Mouse (Mus musculus): ENCODE data around the gene Xirp1.

Gene Xirp1

DNA sequence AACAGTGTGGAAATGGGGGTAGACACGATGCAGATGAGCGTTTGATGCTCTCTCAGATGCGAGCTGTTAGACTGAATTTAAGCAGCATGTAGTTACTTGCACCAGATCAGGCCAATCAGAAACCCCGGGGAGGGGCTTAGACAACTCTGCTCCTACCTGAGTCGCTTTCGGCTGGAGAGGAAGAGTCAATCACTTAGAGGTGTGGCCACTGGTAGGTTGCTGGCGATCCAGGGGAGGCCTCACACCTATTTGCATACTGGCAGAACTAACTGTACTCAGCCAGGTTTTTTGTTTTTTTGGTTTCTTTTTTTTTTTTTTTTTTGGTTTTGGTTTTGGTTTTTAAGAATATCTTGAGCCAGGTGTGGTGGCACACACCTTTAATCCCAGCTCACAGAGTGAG is 35.1 kb downstream of the Xirp1 start:
- DNase-seq (ENCODE audit: low read depth, low spot score) = no peak

DNA sequence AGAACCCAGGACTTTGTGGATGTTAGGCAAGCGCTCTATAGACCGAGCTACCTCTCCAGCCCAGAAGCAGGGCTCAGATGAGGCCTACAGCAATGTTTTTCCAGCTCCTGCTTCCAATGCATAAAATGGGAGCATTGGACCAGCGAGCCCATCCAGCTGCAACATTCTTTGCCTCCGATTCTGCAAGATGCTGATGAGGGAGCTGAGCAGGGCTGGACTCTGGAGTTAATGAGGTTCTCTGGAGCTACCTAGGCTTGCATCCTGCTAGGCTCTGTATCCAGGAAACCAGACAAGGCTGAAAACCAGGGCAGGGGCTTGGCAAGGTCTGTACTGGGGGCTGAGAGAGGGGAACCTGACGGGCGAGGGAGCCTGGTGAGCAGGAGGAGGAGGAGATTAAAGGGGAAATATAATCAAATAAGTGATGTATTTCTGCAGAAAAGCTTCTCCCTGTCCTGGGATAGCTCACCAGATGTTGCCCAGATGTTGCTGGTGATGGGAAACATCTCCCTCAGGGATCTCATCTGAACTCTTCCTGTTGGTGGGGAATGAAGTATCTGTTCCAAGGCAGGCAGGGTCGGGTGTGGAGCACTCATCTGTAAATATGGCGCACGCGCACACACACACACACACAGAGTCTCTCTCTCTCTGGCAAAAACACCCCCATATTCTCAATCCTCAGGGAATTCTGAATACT is 37.4 kb downstream of the Xirp1 start:
- no peak for DNase-seq (ENCODE audit: low read depth, low spot score)

DNA sequence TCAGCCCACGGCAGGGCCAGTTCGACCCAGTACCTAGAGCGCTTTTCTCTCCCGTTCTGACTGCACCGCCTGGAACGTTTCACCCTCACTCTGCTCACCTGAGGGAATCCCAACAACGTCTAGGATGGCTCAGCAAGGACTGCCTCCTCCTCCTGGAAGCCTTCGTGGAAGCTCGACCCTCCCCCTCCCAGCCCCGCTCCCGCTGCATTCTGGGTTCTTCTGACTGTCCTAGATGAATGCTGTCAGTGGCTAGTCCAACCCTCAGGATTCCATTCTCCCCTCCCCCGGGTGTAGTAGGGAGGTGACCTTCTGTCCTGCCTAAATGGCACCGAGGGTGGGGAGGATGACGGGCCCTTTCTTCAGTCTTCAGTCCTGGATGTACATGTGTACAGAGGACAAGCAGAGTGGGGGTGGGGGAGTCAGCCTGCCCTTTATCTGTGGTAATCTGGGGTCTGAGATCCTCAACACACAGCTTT is 38.8 kb downstream of the Xirp1 start, which contains the start of gene Csrnp1:
Gene Csrnp1, minus strand, starts transcription at position 123 of the 476 bp plus-strand sequence.
- DNase-seq (ENCODE audit: low read depth, low spot score) = no peak

DNA sequence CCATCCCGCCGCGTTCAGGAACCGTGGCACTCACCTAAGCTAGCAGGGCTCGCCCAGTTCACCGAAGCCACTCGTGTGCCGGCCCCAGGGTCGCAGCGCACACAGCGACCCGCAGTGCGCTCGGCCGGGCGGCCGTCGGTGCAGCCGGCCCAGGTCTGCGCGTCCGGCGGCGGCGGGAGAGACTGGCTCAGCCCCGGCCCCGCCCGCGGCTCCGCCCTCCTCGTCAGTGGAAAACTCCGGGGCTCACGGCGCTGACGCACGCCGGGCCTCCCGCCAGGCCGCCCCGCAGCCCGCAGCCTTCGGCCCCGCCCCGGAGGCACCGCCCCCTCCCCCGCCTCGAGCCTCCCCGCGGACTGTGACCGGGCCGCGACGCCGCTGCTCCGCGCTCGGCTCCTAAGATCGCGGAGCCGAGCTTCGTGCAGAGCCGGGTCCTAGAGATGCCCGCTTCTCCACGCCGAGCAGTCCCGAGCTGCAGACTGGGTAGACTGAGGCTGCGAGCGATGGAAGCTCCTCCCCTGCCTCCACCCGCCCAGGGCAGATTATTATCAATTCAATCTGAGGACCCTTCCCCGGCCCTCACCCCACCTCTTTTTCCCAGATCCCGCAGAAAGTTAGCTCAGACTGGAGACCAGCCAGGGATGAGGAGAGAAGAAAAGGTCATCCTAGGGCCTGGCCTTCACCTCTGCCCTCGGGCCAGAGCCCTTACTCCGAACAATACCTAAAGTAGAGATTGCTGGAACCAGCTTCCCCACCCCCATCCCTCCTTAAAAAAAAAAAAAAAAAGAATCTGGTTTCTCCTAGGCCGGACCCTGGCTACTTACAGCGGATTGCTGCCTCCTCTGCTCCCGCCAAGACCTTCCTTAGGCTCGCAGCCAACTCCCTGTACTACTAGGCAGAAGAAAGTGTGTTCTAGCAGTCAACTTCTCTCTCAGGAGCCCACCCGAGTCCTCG is 39.5 kb downstream of the Xirp1 start:
- peak; percentile 63 for DNase-seq (ENCODE audit: low read depth, low spot score)

DNA sequence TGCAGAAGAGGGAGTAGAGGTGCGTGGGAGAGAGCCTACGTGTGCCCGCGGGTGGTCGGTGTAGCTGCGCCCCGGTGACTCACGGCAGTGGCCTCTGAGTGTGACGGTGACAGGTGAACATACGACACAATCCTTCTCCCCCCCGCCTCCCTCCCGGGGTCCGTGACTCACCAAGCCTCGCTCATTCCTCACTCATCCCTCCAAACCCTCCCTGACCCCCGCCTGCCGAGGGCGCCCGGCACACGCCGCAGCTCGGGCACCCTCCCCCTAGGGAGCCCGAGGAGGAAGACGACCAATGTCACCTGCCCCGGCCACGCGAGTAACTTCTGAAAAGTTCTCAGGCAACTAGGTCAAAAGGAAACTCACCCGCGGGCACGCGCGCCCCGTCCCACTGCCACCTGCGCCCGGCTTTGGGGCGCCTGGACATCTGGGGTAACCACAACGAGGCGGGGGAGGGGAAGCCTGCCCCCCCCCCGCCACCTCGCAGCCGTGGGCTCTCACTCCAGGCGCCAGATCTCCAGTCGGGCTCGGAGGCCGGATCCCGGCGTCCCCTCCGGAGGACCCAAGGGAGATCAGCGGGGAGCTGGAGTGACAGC is 40.3 kb downstream of the Xirp1 start:
- no peak for DNase-seq (ENCODE audit: low read depth, low spot score)

DNA sequence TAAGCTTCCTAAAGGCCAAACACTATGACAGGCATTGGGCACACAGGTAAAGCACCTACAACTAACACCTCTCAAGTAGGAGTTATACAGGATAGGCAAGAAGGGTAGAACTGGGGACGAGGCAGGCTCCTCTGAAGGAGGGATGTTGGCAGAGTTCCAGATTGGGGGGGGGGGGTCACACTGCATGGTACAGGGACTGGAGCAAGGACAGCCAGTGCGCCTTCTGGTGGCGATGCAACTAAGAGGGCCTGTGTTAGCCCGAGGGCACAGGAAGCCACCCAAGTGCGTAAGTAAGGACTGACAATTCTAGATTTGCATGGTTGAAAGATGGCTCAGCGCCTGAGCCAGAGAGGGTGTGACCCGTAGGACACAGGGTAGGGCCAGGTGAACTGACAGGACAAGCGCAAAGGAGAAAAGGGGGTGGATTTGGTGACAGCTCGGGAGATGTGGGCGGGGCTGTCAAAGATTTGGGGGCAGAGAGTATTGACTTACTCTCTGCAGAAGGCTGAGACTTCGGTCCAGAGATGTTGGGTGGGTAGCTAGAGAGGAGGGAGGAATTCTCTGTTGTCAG is 41.1 kb downstream of the Xirp1 start:
- no peak for DNase-seq (ENCODE audit: low read depth, low spot score)

DNA sequence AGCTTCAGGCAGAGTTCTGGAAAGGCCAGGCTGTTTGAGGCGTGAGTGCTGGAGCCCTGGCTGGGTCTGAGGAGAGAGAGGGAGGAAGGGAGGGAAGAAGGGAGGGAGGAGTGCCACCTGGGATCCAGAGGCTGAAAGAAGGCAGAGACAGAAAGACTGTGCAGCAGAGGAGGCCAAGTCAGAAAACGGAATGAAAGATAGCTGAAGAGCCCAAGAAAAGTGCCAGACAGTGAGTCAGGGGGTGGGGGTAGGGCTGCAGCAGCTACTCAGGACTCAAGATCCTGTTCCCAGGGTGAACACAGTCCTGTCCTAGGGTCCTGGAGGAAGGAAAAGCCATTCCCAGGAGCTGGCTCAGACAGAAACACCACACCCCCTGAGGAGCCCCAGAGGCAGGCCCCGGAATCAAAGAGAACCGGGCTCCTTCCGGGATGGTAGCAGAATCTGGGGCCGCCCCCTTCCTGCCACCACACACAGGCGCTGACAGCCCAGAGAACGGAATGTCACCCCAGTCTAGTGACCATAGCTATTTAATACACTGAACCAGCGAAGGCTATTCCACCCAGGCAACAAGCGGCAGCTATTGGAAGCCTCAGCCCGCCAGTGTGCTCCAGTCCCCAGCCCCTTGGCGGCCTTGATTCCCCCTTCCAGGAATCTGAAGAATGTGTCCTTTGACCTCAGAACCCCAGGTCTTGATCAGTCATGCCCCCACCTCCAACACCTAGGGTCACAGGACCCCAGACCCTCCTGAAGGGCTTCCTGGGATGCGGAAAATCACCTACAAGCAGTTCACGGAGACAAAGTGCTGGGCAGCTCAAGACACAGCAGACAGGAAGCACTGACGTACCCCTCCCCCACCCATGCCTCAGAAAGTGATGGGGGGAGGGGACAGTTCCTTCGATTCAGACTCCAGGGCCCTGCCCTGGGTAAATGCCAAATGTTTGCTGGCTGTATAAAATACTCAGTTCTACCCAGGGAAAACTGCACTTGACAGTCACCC is 41.9 kb downstream of the Xirp1 start:
- peak; percentile 67 for DNase-seq (ENCODE audit: low read depth, low spot score)

DNA sequence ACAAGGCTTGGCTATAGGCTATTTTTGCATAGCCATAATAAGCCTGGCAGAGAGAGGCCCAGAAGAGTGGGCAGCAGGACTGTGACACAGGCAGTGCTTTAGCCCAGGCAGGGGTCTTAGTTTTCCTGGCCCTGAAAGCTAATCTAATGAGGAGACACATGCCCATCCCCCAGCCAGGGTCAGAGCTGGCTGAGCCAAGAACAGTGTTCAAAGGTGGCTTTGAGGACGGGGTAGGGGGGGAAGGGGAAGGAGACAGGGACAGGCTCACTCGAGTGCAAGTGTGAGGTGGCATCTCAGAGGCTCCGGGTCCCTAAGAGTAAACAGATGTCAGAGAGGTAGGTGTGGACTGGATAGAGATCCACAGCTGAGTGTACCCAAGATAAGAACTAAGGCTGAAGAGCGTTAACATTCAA is 42.6 kb downstream of the Xirp1 start:
- no peak for DNase-seq (ENCODE audit: low read depth, low spot score)

DNA sequence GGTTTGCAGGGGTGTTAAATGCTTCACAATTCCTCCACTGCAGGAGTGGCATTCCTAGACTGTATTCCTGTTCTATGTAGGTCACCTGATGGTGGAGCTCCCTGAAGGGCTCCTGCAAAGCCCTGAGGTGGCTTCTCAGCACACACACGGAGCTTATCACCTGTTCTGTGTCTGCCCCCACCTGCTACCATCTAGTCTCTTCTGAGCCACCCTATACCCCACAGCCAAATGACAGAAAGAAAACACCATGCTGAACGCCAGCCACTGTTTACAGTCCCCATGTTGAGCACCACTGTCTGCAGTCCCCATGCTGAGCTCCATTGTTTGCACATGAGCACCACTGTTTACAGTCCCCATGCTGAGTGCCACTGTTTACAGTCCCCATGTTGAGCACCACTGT is 43.6 kb downstream of the Xirp1 start:
- no peak for DNase-seq (ENCODE audit: low read depth, low spot score)

DNA sequence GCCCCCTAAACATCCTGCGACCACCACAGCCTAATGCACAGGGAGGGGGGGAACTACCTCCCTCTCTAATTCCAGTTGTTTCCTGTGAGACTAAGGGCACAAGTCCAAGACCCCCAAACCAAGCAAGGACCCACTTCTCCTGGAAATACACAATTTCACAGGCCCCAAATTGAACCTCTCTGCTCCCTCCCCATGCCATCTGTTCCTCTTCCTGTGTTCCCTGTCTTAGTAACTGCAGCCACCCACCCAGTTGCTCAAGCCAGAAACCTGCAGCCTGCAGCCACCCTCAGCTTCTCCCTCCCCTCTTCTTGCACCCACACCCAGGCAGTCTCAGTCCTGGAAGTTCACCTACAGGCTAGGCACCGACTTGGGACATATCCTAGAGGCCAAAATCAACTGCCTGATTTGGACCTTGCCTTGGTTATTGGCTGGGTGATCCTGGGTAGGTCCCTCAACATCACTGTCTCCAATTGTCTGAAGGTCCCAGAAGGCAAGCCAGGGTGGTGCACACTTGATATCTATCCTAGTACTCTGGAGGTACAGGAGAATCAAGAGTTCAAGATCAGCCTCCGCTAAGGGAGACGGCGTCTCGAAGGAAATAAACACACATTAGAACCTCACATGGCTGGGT is 44.5 kb downstream of the Xirp1 start:
- no peak for DNase-seq (ENCODE audit: low read depth, low spot score)

DNA sequence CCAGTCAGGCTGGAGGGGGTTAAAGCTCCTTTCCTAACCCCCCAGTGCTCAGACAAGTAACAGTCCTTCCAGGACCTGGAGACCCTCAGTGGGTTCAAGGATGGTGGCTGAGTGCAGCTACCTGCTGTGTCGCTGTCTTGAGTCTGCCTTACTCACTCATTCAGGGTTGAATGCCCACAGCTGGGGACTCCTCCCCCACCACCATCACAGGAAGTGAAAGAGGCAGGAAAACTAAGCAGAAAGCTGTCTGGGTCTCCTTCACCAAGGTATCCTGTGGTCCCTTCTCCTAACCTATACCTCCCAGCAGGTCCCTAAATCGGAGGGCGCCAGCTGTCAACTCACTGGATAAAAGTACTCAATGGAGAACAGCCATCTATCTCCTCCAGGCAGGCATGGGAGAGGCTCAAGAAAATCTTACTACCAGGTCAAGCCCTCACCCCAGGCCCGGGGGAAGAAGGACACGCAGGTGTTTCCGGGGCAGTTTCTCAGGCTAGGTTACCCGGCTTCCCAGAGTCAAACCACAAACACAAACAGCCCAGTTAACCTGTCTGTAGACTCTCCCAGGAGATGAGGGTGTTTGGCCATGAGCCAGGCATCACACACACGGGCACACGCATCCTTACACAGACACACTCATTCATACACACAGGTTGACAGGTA is 45.1 kb downstream of the Xirp1 start:
- DNase-seq (ENCODE audit: low read depth, low spot score) = no peak

DNA sequence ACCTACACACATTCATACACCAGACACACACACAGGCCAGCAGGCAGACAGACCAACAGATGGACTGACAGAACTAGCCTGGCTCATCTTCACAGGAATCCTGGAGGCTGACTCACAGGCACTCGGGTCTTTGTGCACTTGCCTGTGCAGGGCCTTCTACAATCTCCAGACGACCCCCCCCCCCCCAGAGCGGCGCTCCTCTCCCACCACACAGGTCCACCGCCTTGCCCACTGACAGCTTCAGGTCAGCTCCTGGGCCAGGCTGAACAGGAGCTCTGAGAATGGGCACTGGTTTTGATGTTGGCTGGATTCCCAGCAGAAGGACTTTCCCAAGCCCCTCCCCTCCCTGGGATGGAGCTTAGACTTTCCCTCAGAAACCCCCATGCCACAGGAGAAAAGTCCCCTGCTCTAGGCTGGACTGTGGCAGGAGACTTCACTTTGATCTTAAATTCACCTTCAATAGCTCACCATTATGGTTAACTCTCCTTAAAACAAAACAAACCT is 45.8 kb downstream of the Xirp1 start:
- DNase-seq (ENCODE audit: low read depth, low spot score) = no peak

DNA sequence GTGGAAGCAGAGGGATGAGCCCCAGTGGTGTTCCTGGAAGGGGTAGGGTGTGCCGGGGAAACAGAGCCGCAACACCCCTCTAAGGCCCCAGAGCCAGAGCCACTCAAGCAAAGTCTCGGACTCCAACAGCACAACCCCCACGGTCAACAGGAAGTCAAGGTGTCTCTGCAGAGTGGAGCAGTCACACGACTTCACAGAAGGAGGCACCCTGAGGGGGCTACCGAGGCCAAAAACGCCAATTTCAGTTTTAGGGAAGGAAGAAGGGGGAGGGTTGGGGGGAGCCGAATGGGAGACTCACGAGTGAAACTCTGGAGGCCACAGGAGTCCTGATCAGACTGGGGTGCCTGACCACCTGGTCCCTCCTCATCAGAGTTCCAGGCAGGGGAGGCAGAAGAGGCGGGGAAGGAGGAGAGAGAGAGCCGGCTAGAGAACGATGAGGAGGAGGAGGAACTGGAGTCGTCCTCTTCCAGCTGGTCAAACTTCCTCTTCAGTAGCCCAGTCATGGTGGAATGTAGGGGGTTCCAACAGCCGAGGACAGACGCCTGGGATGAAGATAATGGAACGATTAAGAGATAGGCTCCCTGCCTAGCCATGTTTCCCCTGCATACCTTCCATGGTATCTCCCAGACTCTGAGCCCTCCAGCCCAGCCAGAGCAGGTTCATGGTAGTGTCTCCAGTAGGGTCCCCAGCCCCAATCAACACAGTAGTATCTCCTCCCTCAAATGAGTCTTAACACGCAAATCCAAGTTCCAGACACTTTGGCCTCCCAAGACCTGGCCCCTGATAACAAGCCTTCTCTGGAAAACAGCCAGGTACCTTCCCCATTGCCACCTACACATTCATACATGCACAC is 46.5 kb downstream of the Xirp1 start:
- no peak for DNase-seq (ENCODE audit: low read depth, low spot score)

DNA sequence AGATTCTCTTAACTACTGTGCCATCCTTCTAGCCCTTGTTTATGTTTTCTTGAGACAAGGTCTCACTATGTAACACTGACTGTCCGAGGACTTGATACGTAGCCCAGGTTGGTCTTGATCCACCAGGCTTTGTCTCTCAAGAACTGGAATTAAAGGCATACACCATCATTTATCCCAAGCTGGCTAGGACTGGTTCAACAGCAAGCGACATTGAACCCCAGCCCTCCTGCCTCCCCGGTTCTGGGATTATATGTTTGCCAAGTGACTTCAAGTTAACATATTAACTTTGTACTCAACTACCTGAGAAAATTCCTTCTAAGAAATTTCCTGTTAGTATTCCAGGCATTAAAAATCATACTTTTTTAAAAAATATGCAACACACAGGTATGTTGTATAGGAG is 48.1 kb downstream of the Xirp1 start:
- DNase-seq (ENCODE audit: low read depth, low spot score) = no peak

DNA sequence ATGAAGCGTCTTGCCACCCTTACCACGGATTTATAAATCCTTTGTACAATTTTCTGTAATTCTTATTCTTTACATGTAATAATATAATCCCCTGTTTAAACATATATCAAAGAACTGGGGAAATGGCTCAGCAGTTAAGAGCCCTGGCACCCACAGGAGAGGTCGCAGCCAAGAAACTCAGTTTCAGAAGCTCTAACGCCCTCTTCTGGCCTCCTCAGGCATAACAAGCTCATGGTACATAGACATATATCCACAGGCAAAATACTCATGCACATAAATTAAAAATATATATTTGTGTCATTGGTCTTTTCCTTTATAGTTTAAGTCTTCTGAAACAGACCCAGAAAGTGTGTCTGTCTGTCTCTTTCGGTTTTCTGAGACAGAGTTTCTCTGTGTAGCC is 48.8 kb downstream of the Xirp1 start:
- no peak for DNase-seq (ENCODE audit: low read depth, low spot score)

DNA sequence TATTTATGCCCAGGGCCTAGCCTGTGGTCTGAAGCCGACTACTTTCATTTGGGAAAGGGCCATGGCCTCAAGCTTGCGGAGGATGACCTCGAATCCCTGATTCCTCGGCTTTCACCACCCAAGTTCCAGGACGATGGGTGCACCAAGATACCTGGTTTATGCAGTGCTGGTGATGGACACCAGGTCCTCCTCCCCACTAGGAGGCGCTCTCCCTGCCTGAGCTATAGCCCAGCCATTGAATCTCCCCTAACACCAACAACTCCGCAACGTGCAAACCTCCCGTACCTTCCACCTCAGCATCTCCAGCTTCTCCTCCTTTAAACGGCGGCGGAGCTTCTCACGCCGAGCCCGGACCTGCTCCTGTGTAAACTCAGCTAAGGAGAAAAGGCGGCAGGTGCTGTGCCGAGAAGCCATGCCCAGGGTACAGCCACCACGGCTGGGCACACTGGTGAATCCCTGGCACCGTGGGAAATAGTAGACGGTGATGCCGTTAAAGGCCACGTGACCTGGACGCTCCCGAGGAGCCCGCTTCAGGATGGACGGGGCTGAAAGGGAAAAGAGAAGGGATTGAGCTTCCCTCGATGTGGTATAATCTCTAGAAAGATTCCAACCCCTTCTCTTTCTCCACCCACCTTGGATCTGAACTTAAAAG is 49.4 kb downstream of the Xirp1 start:
- DNase-seq (ENCODE audit: low read depth, low spot score) = no peak

DNA sequence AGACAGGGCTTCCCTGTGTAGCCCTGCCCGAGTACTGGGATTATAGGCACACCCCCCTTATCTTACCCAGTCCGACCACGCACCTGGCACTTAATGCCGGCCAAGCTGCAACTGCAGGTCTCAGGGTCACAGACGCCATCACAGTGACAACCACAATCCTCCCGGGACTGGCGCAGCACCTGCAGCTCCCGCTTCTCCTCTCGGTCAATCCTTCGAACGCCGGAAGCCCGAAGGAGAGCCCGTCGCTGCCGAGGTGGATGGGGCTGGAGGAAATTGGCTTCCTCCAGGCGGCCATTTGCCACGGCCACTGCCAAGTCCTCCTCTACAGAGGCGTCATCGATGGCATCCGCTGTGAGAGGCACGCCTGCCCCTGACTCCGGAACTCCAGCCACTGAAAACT is 50.1 kb downstream of the Xirp1 start:
- DNase-seq (ENCODE audit: low read depth, low spot score) = no peak

DNA sequence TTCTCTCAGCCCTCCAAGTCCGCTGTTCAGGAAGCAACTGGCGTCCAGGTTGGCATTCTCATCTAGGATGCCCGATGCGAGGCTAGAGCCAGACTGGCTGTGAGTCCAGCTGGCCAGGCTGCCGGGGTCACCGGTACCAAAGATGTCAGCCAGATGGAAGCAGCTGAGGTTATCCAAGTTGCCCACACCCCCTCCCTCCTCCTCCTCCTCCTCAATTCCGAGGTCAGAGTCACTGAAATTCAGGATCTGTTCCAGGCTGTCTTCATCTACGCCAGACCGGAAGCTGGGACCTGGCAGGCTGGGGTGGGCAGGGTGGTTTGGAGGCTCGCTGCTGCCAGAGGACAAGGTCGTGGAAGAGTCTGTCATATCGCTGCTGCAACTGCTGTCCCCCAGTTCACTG is 50.8 kb downstream of the Xirp1 start:
- DNase-seq (ENCODE audit: low read depth, low spot score) = no peak
